Mouse (Mus musculus) cerebellum, adult 11 months (tissue): ENCODE data around the gene Baz2b.
"Not testable (repeated sequence)": the region's sequence is repeated elsewhere in the genome, so short reads cannot be mapped to it uniquely, and the experiment has no call there.

ENCODE experiments used
- DNase-seq: peaks from one replicate; pipeline ENCODE4 v3.0.0; 2022

The Baz2b gene

DNA sequence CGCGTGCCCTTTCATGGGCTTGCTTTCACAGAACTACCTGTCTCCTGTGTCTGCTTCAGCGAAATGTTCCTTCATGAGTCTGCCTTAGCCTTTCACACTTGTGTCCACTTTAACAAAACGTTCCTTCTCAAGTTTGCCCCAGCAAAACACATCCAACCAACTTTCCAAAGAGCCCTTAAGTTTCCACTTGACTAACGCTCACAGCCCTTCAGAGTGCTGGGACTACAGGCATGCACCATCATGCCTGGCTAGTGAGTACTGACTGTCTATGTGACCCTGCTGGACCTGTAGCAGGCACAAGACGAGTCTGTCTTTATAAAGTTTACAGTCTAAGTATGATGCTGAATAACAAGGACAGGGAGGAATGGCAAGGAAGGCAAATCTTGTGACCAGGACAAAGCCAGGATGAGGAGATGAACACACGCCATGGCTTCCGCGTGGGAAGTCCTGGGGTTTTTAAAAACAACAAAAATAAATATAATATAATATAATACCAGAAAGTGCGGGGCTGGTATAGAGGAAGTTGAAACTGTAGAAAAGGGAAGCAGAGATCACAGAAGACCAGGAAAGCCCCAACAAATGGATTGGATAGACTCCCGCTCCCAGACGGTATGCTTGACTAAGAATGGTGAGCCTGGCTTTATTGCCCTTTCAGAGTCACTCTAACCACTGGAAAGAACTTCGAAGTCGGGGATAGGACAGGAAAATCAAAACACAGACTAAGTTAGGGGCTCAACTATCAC lies 120.7 kb downstream of the Baz2b start:
- no peak for DNase-seq

DNA sequence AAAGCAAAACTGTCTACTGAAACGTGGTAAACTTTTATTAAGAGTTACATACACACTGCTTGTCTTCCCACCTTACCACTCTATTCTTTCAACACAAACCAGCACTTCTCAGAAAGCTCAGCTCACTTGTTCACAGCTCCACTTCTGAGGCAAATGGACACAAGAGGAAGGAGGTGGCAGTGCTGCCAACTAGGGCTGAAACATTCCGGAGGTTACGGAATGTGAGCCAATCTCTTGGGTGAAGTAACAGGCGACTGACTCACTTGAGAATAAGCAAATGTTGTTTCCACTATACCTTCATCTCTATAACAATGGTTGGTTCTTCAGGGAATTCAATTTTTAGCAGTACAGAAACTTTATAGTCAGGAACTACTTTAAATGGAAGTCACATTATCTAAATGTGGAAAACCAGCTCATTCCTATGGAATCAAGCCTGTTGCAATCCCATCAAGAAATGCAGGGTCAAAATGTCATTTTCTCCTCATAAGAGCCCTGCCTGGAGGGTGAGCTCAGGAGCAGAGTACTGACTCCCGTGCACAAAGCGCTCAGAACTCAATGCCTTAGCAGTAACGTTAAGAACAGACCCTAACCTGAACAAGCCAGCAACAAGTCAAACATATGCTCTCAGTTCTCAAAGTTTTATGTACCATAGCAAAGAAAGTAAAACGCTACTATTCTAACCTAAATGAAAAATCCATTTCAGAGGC lies 123.3 kb downstream of the Baz2b start:
- no peak for DNase-seq

- no peak for DNase-seq
Measured at GRCm38 (mm10) chr2:60084823-60085222, 124.8 kb downstream of the Baz2b start.

DNA sequence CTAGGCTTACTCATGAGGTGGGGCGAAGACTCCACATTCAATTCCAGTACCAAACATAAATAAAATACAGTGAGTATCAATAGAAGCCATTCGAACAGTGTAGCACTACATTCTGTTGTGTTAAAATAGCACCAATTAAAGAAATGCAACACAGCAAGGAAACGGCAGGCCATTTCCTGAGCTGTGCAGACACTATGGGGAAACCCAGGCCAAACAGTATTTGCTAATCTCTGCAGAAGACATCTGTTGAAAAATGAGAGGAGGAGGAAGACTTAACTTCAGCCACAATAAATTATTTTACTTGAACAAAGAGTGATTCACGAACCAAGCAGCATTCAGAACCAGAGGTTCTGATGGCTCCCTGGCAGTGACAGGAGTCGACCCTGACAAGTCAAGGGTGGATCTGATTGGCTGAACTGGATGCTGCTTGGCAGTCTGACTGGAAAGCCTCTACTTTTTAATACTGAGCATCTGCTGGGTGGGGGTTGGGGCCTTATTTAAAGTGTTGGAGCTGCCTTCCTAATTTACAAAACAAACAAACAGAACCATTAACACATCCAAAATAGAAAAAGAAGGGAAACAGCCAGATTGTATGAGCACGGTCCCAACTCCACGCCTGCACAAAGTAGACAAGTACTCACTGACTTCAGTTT lies 126.5 kb downstream of the Baz2b start:
- no peak for DNase-seq

DNA sequence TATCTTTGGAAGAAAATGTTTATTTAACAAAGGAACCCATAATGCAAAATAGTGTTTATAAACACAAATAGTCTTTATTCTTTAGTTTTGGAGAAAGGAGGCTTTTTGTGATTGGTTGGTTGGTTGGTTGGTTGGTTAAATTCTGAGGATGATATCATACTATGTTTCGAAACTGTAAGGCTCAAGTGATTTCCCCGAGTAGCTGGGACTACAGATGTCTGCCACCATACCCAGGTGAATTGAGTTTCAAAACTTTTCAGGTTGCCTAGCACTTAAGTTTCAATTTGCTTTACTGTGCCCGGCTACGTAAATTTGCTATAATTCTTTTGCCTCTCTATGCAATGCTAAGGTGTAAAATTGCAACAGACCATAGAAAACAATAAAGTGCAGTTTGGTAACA lies 127.4 kb downstream of the Baz2b start:
- no peak for DNase-seq

DNA sequence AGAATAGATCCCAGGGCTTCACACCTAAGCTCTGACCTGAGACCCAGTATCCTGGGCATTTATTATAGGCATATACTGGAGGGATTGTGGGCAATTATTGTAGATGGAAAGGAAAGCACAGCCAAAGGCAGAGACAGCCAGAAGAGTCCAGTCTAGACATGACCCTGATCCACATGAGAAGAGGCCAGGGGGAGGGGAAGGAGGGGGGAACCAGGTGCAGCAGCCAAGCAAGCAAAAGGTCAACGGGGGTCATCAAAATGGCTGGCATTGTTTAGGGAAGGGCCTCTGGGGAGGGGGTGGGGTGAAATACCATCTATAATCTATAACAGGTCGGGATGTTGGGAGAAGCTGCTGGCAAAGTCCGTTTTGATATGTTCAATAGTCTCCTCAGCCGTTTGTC lies 128.8 kb downstream of the Baz2b start:
- no peak for DNase-seq

DNA sequence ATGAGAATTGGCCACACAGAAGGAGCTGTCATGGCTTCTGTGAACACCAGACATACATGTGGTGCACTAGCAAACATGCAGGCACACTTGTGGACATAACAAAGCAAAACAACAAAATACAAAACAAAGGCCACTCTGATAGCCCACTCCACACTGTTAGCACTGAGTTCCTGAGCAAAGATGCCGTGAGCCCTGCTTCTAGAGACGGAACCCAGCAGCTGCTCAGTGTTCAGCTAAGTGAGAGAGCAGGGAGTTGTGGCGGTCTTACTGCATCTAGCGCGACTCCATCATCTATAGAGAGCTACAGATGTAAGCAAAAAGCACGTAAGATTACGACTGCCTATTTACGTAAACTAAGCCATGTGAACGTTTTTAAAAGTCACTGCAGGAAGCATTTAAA lies 132.0 kb downstream of the Baz2b start:
- DNase-seq: no peak

- DNase-seq: no peak
Measured at GRCm38 (mm10) chr2:60076800-60077199, 132.8 kb downstream of the Baz2b start.

- no peak for DNase-seq
Measured at GRCm38 (mm10) chr2:60076025-60076424, 133.6 kb downstream of the Baz2b start.

GRCm38 (mm10) chr2:60073798-60074197 lies 135.8 kb downstream of the Baz2b start:
- not testable (repeated sequence) for DNase-seq

DNA sequence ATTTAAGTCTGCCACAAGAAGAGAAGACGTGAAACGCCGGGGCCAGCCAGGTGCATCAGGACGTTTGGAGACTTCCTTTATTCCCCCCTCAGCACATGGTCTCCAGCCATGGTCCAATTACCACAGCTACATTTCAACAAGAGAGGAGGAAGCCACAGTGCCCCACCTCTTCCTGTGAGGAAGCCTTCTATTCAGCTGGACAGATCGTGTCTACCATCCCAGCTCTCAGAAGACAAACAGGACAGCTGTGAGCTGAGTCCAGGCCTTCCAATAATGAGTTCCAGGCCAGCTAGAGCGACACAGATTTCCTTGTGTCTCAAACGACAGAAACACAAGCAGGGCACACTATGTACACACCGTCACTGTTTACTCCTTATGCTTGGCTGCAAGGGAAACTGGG lies 137.8 kb downstream of the Baz2b start:
- no peak for DNase-seq

GRCm38 (mm10) chr2:60070938-60071337 lies 138.7 kb downstream of the Baz2b start:
- peak; percentile 18 for DNase-seq

GRCm38 (mm10) chr2:60068468-60068867 lies 141.2 kb downstream of the Baz2b start:
- DNase-seq: no peak

DNA sequence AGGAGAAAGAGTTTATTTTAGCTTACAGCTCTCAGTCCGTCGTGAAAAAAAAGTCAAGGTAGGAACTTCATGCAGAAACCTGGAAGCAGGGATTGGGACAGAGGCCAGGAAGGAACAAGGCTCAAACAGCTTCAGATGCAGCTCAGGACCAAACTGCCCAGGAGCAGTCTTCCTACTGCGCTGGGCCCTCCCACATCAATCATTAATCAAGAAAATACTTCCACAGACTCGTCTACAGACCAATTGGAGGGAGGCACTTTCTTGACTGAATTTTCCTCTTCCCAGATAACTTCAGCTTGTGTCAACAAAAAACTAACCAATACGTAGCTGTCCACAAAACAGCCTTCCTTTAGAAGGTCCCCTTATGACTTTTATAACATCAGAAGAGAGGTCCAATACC lies 144.2 kb downstream of the Baz2b start:
- DNase-seq: no peak

DNA sequence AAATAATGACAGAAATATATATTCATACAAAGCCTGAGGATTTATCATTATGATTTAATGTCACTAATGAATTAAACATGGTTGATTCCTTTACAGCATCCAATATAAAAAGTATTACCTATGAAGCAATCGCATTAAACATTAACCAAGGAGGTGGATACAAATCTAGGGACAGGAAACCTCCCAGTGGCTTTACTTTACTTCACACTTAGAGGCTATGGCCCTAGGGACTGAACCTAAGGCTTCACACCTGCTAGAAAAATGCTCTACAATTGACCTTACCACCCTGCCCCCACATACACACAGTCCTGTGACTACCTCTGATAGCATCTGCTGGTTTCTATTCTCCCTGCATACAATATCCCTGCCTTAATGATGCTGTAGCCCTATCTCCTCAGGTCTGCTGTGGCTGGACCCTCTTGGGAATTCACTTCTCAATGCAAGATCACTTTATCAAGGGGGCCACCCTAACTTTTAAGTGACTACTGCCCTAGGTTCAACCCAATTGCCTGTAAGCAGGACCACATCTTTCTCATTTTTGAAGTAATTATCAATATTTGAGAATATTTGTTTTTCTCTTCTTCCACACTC lies 149.4 kb downstream of the Baz2b start:
- no peak for DNase-seq

DNA sequence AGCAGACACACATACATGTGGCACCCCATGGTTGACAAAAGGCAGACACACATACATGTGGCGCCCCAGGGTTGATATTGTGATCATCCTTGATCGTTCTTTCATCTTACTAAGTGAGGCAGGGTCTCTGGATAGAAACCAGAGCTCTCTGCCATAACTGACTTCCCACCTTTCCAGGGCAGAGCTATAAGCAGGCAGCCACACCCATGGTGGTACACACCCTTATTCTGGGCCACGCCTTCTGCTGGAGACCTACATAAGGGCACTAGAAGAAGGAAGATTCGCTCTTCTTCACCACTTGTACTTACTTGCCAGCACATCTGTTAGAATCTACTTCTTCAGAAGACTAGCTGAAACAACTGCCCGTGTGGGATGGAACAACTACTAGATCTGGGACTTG lies 150.3 kb downstream of the Baz2b start:
- no peak for DNase-seq

DNA sequence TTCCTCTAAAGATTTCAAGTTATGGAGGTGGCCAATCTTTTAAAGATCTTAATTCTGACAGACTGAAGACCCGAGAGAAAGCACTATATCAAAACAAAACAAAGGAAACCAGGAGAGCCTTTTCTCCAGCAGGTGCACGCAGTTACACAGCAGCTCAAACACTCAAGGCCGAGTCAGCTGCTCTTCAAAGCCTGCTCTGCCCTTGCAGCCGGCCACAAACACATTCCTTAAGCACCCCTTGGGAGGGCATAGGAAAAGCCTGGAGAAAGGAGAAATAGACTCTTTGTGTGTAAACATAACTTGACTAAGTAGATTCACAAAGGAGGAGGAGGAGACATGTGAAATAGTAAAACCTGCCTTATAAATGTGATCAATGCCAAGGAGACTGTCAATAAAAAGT lies 153.6 kb downstream of the Baz2b start:
- no peak for DNase-seq

GRCm38 (mm10) chr2:60054808-60055535 lies 154.7 kb downstream of the Baz2b start:
- DNase-seq: no peak

- DNase-seq: no peak
Measured at GRCm38 (mm10) chr2:60053222-60054010, 156.2 kb downstream of the Baz2b start.

DNA sequence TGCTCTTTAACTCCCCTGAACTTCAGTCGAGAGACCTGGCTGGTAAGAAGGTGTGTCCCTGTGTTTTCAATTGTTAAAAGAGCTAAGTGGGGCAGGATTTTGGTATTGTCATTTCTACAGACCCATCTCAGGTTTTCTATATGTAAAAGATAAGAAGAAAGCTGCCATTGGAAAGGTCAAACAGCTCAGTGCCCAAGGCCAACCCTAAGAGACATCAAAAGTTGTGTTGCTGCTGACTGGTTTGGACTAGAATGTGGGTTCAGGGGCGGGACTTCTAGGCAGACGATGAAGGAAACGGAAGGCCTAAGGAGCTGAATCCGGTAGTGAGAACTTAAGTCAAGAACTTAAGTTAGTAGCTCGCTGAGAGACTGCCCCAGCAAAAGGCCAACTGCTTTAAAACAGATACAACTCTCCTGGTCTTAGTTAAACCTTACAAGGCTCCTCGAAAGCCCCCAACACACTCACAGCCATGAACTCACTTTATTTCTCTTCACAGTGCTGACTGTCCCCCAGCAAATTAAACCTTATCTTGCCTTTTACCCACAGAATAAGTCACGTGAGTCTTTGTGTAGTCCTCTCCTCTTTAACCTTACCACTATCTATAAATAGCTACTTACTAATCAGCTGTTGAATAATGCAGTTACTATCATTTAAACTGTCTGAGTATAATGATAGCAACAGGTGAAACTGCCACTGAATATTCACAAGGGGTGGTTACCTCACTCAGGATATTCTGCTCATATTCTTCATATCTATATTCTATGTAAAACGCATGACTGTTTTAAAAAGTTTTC lies 158.8 kb downstream of the Baz2b start:
- DNase-seq: no peak

GRCm38 (mm10) chr2:60049889-60050288 lies 159.8 kb downstream of the Baz2b start:
- no peak for DNase-seq
